Mouse (Mus musculus): ENCODE measurements around the gene Rbfox1. TPM values are rescaled to one million over a fixed set of nuclear protein-coding genes. Genes with fewer than 3 reads are reported as not detected.

Gene Rbfox1
- polyA plus RNA-seq, 1 experiment from 2014 or later: 2.2 TPM

DNA sequence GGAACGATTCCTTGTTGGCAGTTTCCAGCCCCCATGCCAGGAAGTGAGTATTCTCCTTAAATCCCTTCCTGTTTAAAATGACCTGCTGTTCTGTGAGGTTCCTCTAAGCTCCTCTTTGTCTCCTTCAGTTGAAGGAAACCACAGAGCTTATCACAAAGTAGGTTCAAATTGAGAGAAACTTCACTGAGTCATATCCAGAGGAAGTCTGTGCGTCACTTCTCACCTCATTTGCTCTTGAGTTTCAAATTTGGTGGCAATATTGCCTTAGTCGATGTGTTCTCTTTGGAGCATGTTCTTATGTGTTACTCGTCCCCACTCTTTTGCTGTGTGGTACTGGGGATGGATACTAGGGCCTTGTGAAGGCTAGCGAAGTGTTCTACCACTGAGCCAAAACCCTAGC lies 243.2 kb downstream of the Rbfox1 start:
- Histone ChIP-seq H3K9me3 (replicated peaks) (no peaks in the 10 kb centered on the region), H3K9ac (no peak overlapping the region), H3K27ac (ENCODE audit: poor library complexity, severe bottlenecking) (no peak overlapping the region), H3K27me3 (replicated peaks) (no peaks in the 10 kb centered on the region), H3K36me3 (no peaks in the 10 kb centered on the region), H3K4me3 (no peak overlapping the region), H3K4me2 (no peak overlapping the region), H3K4me1 (replicated peaks) (0 out of 2 replicates have a peak, but pooled peaks cover 4% of the 10 kb centered on the region)
- WGBS: 60% methylated on average over 5 of the region's 5 CpGs
- ATAC-seq (ENCODE audit: insufficient number of reproducible peaks, low FRiP score): no peak

DNA sequence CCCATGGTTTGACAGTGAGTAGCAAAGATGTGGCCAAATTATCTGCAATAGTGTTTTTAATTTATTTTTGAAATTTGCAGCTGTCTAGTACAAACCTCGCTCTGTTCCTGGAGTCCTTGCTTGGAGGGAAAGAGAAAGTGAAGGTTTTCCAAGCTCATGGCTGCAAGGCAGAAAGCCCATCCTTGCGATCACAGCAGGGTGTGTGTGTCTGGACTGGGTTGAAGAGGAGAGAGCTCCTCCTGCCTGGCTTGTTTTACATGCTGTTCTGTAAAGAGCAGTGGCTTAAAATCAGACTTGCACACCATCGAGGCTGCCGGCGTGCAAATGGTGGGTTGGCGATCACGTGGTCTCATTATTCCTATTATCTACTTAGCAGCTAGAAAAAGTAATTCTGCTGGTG lies 249.9 kb downstream of the Rbfox1 start:
- no peaks in the 10 kb centered on the region for H3K36me3 ChIP-seq
- ATAC-seq (ENCODE audit: insufficient number of reproducible peaks, low FRiP score): no peak
- no peak overlapping the region for H3K9ac ChIP-seq
- no peak overlapping the region for H3K4me3 ChIP-seq
- H3K4me1 ChIP-seq (replicated peaks): no peaks in the 10 kb centered on the region
- H3K27ac ChIP-seq (ENCODE audit: poor library complexity, severe bottlenecking): no peak overlapping the region
- H3K4me2 ChIP-seq: no peak overlapping the region
- no peaks in the 10 kb centered on the region for H3K9me3 ChIP-seq (replicated peaks)
- WGBS: 83% methylated on average over 7 of the region's 7 CpGs
- H3K27me3 ChIP-seq (replicated peaks): no peaks in the 10 kb centered on the region

DNA sequence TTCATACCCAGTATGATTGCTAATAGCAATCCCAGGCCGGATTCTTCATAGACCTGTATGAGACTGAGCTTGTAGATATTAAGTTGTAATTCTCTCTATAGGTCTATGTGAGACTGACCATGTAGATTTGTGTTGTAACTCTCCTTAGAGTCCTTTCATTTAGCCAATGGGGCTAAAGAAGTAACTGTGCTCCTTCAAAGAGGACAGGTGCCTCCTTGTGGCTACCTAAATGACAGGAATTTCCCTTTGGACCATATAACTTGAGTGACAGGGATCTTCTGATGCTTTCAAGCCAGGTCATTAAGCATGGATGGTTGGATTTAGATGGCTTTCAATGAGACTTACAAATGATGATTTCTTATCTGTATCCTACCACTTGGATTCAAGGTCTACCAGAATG lies 254.3 kb downstream of the Rbfox1 start:
- 82% methylated on average over 1 of the region's 1 CpGs for WGBS
- no peak overlapping the region for H3K4me2 ChIP-seq

DNA sequence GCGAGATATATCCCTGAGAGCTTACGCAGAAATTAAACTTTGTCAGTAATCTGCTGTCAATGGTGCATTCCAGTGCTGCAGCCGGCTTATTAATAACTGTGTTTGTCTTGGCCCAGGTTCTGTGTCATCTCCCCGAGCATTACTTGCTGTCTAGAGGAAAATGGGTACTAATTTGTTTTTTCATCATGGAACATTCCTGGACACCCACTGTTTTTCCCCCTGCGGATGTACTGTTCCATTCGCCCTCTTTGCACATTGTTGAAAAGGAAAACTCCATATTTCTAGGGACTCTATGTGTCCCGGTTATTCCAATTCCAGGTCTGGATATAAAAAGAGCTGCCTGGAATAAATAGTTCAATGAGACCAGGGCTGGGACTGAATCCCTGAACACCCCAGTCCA lies 262.8 kb downstream of the Rbfox1 start:
- Histone ChIP-seq H3K4me1 (replicated peaks) (no peaks in the 10 kb centered on the region), H3K9ac (no peak overlapping the region), H3K27me3 (replicated peaks) (no peaks in the 10 kb centered on the region), H3K36me3 (no peaks in the 10 kb centered on the region), H3K9me3 (replicated peaks) (no peaks in the 10 kb centered on the region), H3K4me3 (no peak overlapping the region), H3K27ac (ENCODE audit: poor library complexity, severe bottlenecking) (no peak overlapping the region), H3K4me2 (no peak overlapping the region)
- WGBS: 61% methylated on average over 7 of the region's 7 CpGs
- no peak for ATAC-seq (ENCODE audit: insufficient number of reproducible peaks, low FRiP score)

More for the DNA sequence above, 254.3 kb downstream of the Rbfox1 start:
- H3K9me3 ChIP-seq (replicated peaks): no peaks in the 10 kb centered on the region
- no peaks in the 10 kb centered on the region for H3K27me3 ChIP-seq (replicated peaks)
- H3K9ac ChIP-seq: no peak overlapping the region
- H3K27ac ChIP-seq (ENCODE audit: poor library complexity, severe bottlenecking): no peak overlapping the region
- H3K4me3 ChIP-seq: no peak overlapping the region
- H3K4me1 ChIP-seq (replicated peaks): no peaks in the 10 kb centered on the region
- no peaks in the 10 kb centered on the region for H3K36me3 ChIP-seq
- no peak for ATAC-seq (ENCODE audit: insufficient number of reproducible peaks, low FRiP score)

DNA sequence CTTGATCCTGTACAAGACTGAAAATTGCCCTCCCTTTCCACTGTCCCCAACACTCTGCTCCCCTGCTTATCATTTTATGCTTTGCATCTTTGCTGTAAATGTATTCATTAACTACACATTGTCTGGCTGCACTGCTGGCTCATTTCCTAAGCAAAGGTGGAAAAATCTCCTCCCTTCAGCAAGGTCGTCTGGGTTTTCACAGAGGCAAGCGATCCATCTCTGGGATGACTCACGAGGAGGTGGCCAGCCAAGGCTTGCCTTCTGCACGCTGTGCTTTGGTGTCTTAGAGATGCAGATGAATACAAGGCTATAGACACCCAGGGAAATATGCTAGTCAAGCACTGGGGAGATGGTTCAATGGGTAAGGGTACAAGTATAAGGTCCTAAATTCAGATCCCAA lies 264.2 kb downstream of the Rbfox1 start:
- ATAC-seq (ENCODE audit: insufficient number of reproducible peaks, low FRiP score): no peak
- Histone ChIP-seq H3K9me3 (replicated peaks) (no peaks in the 10 kb centered on the region), H3K27ac (ENCODE audit: poor library complexity, severe bottlenecking) (no peak overlapping the region), H3K4me1 (replicated peaks) (no peaks in the 10 kb centered on the region), H3K27me3 (replicated peaks) (no peaks in the 10 kb centered on the region), H3K4me2 (no peak overlapping the region), H3K36me3 (no peaks in the 10 kb centered on the region), H3K9ac (no peak overlapping the region), H3K4me3 (no peak overlapping the region)
- WGBS: 68% methylated on average over 4 of the region's 4 CpGs

DNA sequence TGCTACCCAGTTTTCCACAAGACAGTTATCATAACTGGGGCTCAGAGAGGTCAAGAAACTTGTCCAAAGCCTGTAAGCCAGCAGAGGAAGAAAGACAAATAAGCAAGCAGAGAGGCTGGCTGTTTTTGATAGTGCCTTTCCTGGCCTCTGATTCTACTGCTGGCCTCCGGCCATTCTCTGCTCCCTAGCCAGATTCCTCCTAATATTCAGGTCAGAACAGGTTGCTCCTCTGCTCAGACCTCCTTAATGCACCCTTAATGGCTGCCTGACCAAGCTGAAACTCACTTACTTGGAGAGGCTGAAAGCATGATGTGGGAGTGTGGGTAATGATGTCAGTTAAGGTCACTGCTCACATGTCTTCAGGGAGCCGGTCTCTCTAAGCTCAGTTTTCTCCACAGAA lies 270.4 kb downstream of the Rbfox1 start:
- Histone ChIP-seq H3K4me2 (no peak overlapping the region), H3K4me1 (replicated peaks) (no peaks in the 10 kb centered on the region), H3K27me3 (replicated peaks) (no peaks in the 10 kb centered on the region), H3K36me3 (no peaks in the 10 kb centered on the region), H3K9ac (no peak overlapping the region), H3K27ac (ENCODE audit: poor library complexity, severe bottlenecking) (no peak overlapping the region), H3K4me3 (no peak overlapping the region), H3K9me3 (replicated peaks) (no peaks in the 10 kb centered on the region)
- ATAC-seq (ENCODE audit: insufficient number of reproducible peaks, low FRiP score): no peak
- 63% methylated on average over 2 of the region's 2 CpGs for WGBS

DNA sequence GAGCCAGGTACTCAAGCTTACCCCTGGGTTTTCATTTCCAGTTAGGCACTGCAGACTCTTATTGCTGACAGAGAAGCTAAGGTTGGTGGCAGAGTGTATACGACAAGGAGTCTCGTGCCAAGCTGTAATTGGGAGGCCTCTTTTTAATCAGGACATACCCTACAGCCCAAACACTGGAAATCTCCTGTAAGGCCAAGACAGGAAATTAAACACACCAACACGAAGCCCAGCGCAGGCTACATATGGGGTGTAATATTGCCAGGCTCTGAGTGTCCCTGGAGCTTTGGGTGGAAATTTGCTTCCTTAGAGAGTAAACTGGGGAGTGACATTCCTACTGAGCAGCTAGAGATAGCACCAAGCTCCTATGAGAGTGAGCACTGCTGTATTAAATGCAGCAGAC lies 279.3 kb downstream of the Rbfox1 start:
- Histone ChIP-seq H3K4me2 (no peak overlapping the region), H3K4me1 (replicated peaks) (peaks cover 8% of the 10 kb centered on the region; the same call in 1 of the 2 replicates), H3K27me3 (replicated peaks) (0 out of 2 replicates have a peak, but pooled peaks cover 3% of the 10 kb centered on the region), H3K9me3 (replicated peaks) (no peaks in the 10 kb centered on the region), H3K9ac (no peak overlapping the region), H3K4me3 (no peak overlapping the region), H3K27ac (ENCODE audit: poor library complexity, severe bottlenecking) (no peak overlapping the region), H3K36me3 (no peaks in the 10 kb centered on the region)
- 82% methylated on average over 4 of the region's 4 CpGs for WGBS
- no peak for ATAC-seq (ENCODE audit: insufficient number of reproducible peaks, low FRiP score)

DNA sequence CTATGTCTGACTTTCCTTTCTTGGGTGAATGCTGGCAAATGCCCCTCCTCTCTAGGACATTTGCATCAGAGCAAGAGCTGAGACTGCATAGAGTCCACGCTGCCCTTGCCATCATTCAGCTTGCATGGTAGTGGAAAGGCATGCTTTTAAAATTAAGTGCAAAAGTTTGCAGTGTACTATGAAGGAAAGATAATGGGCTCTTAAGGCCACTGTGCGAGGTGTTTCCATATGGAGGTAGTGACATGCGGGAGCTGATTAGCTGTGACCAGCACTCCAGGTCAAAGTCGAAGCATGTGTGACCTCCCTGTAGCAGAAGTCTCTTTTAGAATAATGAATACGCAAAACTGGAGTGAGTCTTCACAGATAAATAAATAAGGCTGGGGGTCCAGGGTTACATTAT lies 284.2 kb downstream of the Rbfox1 start:
- H3K9me3 ChIP-seq (replicated peaks): no peaks in the 10 kb centered on the region
- no peak overlapping the region for H3K27ac ChIP-seq (ENCODE audit: poor library complexity, severe bottlenecking)
- WGBS: 52% methylated on average over 5 of the region's 5 CpGs
- no peaks in the 10 kb centered on the region for H3K36me3 ChIP-seq
- no peak for ATAC-seq (ENCODE audit: insufficient number of reproducible peaks, low FRiP score)
- no peak overlapping the region for H3K4me2 ChIP-seq
- peaks cover 8% of the 10 kb centered on the region; the same call in 1 of the 2 replicates for H3K4me1 ChIP-seq (replicated peaks)
- no peak overlapping the region for H3K9ac ChIP-seq
- 0 out of 2 replicates have a peak, but pooled peaks cover 3% of the 10 kb centered on the region for H3K27me3 ChIP-seq (replicated peaks)
- no peak overlapping the region for H3K4me3 ChIP-seq

DNA sequence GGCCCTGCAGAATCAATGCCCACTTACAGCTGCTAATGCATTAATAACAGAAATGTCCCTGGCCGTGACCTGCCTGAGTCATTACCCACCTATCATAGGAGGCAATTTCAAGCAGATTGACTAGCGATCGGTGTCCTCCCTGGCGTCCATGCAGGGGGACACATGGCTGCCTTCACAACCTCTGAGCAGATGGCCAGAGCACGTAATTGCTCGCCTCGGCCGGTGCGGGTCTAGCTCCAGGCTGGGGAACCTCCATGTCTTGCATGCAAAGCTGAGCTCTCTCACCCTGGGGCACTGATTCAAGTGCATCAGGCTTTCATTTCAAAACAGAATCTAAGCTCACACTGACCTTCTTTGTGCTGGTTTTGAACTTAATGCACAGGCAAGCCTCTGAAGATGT lies 295.7 kb downstream of the Rbfox1 start:
- Histone ChIP-seq H3K4me3 (no peak overlapping the region), H3K36me3 (no peaks in the 10 kb centered on the region), H3K4me2 (no peak overlapping the region), H3K4me1 (replicated peaks) (no peaks in the 10 kb centered on the region), H3K9me3 (replicated peaks) (no peaks in the 10 kb centered on the region), H3K27ac (ENCODE audit: poor library complexity, severe bottlenecking) (no peak overlapping the region), H3K27me3 (replicated peaks) (no peaks in the 10 kb centered on the region), H3K9ac (no peak overlapping the region)
- WGBS: 89% methylated on average over 9 of the region's 9 CpGs
- no peak for ATAC-seq (ENCODE audit: insufficient number of reproducible peaks, low FRiP score)

DNA sequence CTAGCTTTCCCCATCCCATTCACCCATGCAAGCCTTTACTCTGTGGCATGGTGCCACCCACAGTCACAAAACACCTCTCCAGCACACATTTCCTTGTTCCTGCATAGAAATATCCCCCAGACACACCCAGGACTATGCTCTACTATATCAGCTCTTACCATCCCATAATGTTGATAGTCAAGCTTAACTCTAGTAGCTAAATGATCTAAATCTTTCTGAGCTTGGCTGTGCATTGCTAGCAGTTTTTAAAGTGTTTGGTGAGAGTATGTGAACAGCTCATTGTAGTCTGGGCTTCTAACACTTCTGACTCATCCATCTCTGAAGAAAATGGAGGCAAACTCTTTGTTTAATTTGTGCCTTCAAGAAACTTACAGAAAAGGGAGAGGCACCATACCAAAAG lies 297.2 kb downstream of the Rbfox1 start:
- Histone ChIP-seq H3K4me1 (replicated peaks) (no peaks in the 10 kb centered on the region), H3K9me3 (replicated peaks) (no peaks in the 10 kb centered on the region), H3K9ac (no peak overlapping the region), H3K27ac (ENCODE audit: poor library complexity, severe bottlenecking) (no peak overlapping the region), H3K36me3 (no peaks in the 10 kb centered on the region), H3K4me2 (no peak overlapping the region), H3K4me3 (no peak overlapping the region), H3K27me3 (replicated peaks) (no peaks in the 10 kb centered on the region)
- no peak for ATAC-seq (ENCODE audit: insufficient number of reproducible peaks, low FRiP score)

DNA sequence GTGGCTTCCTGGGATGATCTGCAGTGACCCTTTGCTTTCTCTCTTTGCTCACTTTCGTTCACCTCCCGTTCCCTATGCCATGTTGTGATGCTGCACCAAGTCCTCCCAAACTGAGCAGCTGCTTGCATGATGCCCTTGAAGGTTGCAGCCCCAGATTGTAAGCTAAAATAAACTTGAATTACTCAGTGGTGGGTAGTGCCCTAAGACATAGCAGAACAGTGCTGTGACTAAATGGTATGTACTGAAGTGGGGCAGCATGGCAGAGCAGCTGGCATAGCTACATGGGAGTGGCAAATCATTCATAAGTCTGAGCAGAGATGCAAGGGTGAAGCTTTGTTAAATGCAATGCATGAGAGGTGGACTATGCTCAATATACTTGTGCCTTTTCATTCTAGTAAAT lies 307.2 kb downstream of the Rbfox1 start:
- Histone ChIP-seq H3K36me3 (no peaks in the 10 kb centered on the region), H3K27me3 (replicated peaks) (no peaks in the 10 kb centered on the region), H3K4me3 (no peak overlapping the region), H3K27ac (ENCODE audit: poor library complexity, severe bottlenecking) (no peak overlapping the region), H3K9me3 (replicated peaks) (no peaks in the 10 kb centered on the region), H3K9ac (no peak overlapping the region), H3K4me2 (no peak overlapping the region), H3K4me1 (replicated peaks) (no peaks in the 10 kb centered on the region)
- WGBS: 63% methylated on average over 2 of the region's 2 CpGs
- no peak for ATAC-seq (ENCODE audit: insufficient number of reproducible peaks, low FRiP score)

DNA sequence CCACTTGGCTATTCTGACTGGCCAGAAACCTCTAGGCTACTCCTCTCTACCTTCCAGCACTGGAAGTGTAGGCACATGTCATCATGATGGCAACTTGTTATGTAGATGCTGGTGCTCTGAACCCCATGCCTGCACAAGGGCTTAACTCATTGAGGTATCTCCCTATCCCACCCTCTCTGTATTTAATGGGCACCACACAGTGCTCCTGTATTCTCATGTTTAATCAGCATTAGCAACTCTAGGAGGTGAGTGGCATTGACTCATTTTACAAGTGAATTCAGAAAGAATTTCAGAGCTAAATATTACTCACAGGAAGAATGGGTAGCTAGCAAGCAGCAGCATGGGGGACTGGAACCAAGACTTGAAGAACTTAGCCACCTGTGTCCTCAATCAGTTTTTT lies 321.3 kb downstream of the Rbfox1 start:
- Histone ChIP-seq H3K9me3 (replicated peaks) (no peaks in the 10 kb centered on the region), H3K36me3 (no peaks in the 10 kb centered on the region), H3K4me2 (no peak overlapping the region), H3K9ac (no peak overlapping the region), H3K4me3 (no peak overlapping the region), H3K4me1 (replicated peaks) (no peaks in the 10 kb centered on the region), H3K27ac (ENCODE audit: poor library complexity, severe bottlenecking) (no peak overlapping the region), H3K27me3 (replicated peaks) (no peaks in the 10 kb centered on the region)
- no peak for ATAC-seq (ENCODE audit: insufficient number of reproducible peaks, low FRiP score)
